Mouse (Mus musculus): ENCODE results near the gene Tor1b. TPM values are rescaled to one million over a fixed set of nuclear protein-coding genes. Genes with fewer than 3 reads are reported as not detected.

The Tor1b gene
- total and polyA plus RNA-seq, 3 experiments, result 23.1 to 31.1 (median 25.3) TPM

DNA sequence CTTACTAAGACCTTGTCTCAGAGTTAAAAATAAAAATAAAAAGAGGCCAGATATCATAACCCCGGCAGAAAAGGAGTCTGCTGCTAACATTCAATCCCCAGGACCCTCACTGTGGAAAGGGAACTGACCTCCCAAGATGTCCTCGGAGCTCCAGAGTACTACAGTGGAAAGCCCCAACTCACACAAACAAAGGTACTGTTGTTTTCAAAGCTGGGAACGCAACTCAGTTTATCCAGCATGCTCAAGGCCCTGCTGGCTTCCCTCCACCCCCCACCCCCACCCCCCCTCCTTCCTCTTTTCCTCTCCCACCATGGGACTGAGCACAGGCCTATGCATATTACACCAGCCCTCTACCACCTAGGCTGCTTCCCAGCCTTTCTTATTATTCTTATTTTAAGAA, 37.9 kb upstream of the Tor1b start:
- Histone ChIP-seq H3K79me2 (replicated peaks; ENCODE audit: control insufficient read depth, extremely low read depth, insufficient read depth, poor library complexity, severe bottlenecking) (no peaks in the 10 kb centered on the region), H3K4me2 (ENCODE audit: insufficient read depth, low read depth, poor library complexity, severe bottlenecking) (no peak overlapping the region), H3K27ac (ENCODE audit: insufficient read depth, low read depth) (no peak overlapping the region), H3K27me3 (replicated peaks) (no peaks in the 10 kb centered on the region), H3K36me3 (replicated peaks in 1 of 2; ENCODE audit: control insufficient read depth in 1 of 2, insufficient read depth in 1 of 2, low read length in 1 of 2) (no peaks in the 10 kb centered on the region), H3K4me3 (replicated peaks in 1 of 3; ENCODE audit: low read depth in 2 of 3, low read length in 2 of 3, poor library complexity in 1 of 3) (no peak overlapping the region), H3K4me1 (ENCODE audit: control insufficient read depth in 1 of 2, insufficient read depth in 2 of 2) (peaks cover 3 to 19% of the 10 kb centered on the region in 2 experiments; a peak in 3 of 4 replicates), H3K9ac (ENCODE audit: insufficient read depth, low read depth) (no peak overlapping the region), H3K9me3 (replicated peaks; ENCODE audit: low read length) (no peaks in the 10 kb centered on the region)
- in situ Hi-C loops (cut with MboI; ENCODE audit: low pct_ligation_motif_present, low pct_unique_long_range_greater_than_20kb, low sequenced_read_pairs) (no loop called here), dilution Hi-C loops (cut with MboI; ENCODE audit: extremely low pct_ligation_motif_present, extremely low pct_unique_long_range_greater_than_20kb, low sequenced_read_pairs) (no loop called here)
- DNase-seq (ENCODE audit: extremely low read depth), result no peak
- TF ChIP-seq PAX5 (IDR thresholded peaks at IDR 0.05; ENCODE audit: low read length) (no peak), JUND (conservative IDR thresholded peaks at IDR 0.05; ENCODE audit: low read depth, low read length) (no peak), KAT2A (IDR thresholded peaks at IDR 0.05; ENCODE audit: insufficient replicate concordance, low read length) (no peak), CTCF (conservative IDR thresholded peaks at IDR 0.05 in 1 of 2, IDR thresholded peaks at IDR 0.05 in 1 of 2; ENCODE audit: low read depth in 2 of 2, low read length in 2 of 2) (no peak), NELFE (IDR thresholded peaks at IDR 0.05; ENCODE audit: low read depth, low read length) (no peak), TCF12 (IDR thresholded peaks at IDR 0.05; ENCODE audit: low read depth, low read length) (no peak), BHLHE40 (IDR thresholded peaks at IDR 0.05; ENCODE audit: low read depth, low read length) (no peak), USF1 (IDR thresholded peaks at IDR 0.05; ENCODE audit: low read depth, low read length) (no peak)

DNA sequence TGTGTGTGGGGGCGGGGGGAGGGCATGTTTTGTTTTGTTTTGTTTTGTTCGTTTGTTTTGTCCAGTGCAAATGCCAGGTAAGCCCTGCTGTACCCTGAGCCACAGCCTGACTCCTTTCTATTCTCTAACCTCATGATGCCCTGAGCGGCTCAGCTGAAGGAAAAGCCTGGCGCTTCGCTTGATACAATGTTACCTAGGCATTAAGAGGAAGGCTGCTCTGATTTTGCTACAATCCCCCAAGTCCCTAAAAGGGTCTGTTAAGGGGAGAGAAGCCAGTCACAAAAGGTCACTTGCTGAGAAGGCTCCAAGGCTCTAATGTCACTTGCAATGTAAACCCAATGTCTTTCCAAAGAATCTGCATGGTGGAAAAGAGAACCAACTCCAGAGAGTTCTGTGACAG, 37.4 kb upstream of the Tor1b start:
- H3K4me2 ChIP-seq (ENCODE audit: insufficient read depth, low read depth, poor library complexity, severe bottlenecking), result no peak overlapping the region
- no peak for TF ChIP-seq KAT2A (IDR thresholded peaks at IDR 0.05; ENCODE audit: insufficient replicate concordance, low read length)
- TF ChIP-seq SIN3A (IDR thresholded peaks at IDR 0.05; ENCODE audit: low read length), result no peak
- TF ChIP-seq JUN (IDR thresholded peaks at IDR 0.05; ENCODE audit: insufficient read depth, low read depth, low read length), result no peak
- TF ChIP-seq EP300 (IDR thresholded peaks at IDR 0.05; ENCODE audit: low read length), result no peak
- TF ChIP-seq HCFC1 (IDR thresholded peaks at IDR 0.05; ENCODE audit: low read depth, low read length), result no peak
- TF ChIP-seq ZC3H11A (IDR thresholded peaks at IDR 0.05; ENCODE audit: low read depth, low read length), result no peak
- no peak for TF ChIP-seq CHD2 (IDR thresholded peaks at IDR 0.05; ENCODE audit: low read length)
- TF ChIP-seq ZKSCAN1 (IDR thresholded peaks at IDR 0.05; ENCODE audit: borderline replicate concordance, low read depth, low read length), result no peak
- TF ChIP-seq USF2 (conservative IDR thresholded peaks at IDR 0.05; ENCODE audit: low read depth, low read length), result no peak
- no peak for TF ChIP-seq MYC (IDR thresholded peaks at IDR 0.05; ENCODE audit: low read depth, low read length)
- TF ChIP-seq TBP (conservative IDR thresholded peaks at IDR 0.05; ENCODE audit: low read depth, low read length), result no peak
- no peak for TF ChIP-seq SMC3 (IDR thresholded peaks at IDR 0.05; ENCODE audit: low read depth, low read length)
- in situ Hi-C loops (cut with MboI; ENCODE audit: low pct_ligation_motif_present, low pct_unique_long_range_greater_than_20kb, low sequenced_read_pairs), result no loop called here
- H3K27me3 ChIP-seq (replicated peaks), result no peaks in the 10 kb centered on the region
- no peak overlapping the region for H3K27ac ChIP-seq (ENCODE audit: insufficient read depth, low read depth)
- DNase-seq (ENCODE audit: extremely low read depth), result no peak
- no peak overlapping the region for H3K4me3 ChIP-seq (replicated peaks in 1 of 3; ENCODE audit: low read depth in 2 of 3, low read length in 2 of 3, poor library complexity in 1 of 3)
- no peak overlapping the region for H3K9ac ChIP-seq (ENCODE audit: insufficient read depth, low read depth)
- no peaks in the 10 kb centered on the region for H3K9me3 ChIP-seq (replicated peaks; ENCODE audit: low read length)
- H3K79me2 ChIP-seq (replicated peaks; ENCODE audit: control insufficient read depth, extremely low read depth, insufficient read depth, poor library complexity, severe bottlenecking), result no peaks in the 10 kb centered on the region
- dilution Hi-C loops (cut with MboI; ENCODE audit: extremely low pct_ligation_motif_present, extremely low pct_unique_long_range_greater_than_20kb, low sequenced_read_pairs), result no loop called here
- no peaks in the 10 kb centered on the region for H3K36me3 ChIP-seq (replicated peaks in 1 of 2; ENCODE audit: control insufficient read depth in 1 of 2, insufficient read depth in 1 of 2, low read length in 1 of 2)
- H3K4me1 ChIP-seq (ENCODE audit: control insufficient read depth in 1 of 2, insufficient read depth in 2 of 2), result peaks cover 3 to 19% of the 10 kb centered on the region in 2 experiments; a peak in 3 of 4 replicates
